Mouse (Mus musculus): ENCODE results near the gene Phf13.
A peak's percentile ranks its signal among the peaks of the same experiment; 100 is the strongest.

The Phf13 gene

GRCm38 (mm10) chr4:151988342-151989109, 7.5 kb downstream of the Phf13 start, which contains the start of gene Thap3:
TSS of gene Thap3 (minus strand) at chr4:151988997.
- peak; percentile 82 to 88 for DNase-seq

DNA sequence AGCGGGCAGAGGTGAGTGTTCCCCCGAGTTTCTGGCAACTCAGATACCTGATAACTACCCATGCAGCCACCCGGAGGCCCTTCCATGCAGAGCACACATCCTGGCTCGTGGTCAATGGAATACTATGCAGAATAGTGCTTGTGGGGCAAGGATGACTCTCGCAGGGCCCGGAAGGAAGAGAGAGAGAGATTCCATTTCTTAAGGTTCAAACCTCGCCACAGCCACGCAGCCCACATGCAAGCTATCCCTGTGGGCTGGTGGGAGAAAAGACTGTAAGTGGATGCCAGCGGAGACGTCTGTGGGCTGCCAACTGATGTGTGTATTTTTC, 8.1 kb downstream of the Phf13 start:
- no peak for DNase-seq

DNA sequence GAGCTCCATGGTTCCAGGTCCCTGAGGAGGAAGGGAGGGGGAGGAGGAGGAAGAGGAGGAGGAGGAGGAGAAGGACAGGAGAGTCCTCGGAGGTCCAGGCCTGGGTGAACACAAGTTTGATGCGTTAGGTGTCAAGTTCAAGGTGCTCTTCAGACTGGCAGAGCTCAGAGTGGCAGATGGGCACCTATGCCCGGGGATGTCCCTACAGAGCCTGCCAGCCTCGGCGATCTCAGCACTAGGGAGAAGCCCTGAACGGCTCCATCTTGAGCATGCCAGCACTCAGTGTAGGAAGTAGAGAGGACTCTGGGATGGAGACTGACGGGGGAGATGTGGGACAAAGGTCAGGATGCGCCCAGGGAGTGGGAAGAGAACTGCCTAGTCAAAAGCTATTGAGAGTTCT, 9.4 kb downstream of the Phf13 start:
- peak in 1 of 2 experiments; percentile 53 for DNase-seq

DNA sequence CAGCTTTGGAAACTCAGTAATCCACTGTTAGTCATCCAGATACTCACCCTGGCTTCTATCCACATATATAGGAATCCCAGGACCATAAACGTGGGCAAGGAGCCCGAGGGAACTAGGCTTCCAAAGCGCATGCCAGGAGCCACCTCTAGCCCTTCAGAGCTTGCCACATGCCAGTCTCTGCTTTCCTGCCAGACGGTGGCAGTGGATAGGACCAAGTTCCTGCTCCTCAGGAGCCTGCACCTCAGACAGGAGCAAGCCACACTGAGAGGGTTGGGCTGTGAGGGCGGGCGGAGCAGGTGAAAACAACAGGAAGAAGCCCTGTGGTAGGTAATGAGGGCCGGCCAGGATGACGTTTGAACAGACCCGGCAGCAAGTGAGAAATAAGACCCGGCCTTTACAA, 10.2 kb downstream of the Phf13 start:
- DNase-seq, result peak; percentile 70 to 80

DNA sequence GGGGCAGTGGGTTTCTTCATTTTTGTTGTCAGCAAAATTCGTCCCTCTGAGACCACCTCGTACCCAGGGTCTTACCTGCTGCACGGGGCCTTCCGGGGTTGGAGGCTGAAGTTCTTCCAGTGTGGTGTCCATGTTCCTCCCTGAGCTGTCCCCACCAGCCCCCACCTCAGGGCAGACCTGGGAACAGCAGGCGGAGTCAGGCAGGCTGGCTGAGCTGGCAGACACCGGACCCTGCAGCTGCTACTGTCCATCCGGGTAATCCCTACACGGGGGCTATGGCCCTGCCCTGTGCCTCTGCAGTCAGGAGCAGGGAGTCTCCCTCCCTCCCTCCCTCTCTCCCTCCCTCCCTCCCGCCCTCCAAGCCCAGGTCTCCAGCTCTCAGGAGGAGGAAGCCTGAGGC, 12.5 kb downstream of the Phf13 start:
- DNase-seq, result no peak

DNA sequence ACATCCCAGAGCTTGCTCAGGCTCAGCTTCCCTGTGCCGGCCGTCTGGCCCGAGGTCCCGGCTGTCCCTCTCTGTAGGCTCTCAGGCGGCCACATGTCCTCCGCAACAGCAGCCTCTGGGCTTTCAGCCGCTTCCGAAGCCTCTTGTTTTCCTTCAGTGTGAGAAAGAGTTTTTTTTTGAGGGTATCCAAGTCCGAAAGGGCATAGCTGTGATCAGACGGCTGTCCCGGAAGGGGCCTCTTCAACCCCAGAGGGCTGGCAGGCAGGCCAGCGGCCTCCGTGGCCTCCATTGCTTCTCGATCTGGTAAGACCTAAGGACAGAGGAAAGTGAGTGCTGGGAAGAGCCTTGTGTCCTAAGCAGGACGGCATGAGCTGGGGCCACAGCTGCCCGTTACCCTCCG, 13.0 kb downstream of the Phf13 start:
- DNase-seq, result no peak

- DNase-seq, result peak; percentile 84 to 90
Measured at GRCm38 (mm10) chr4:151981363-151981762, 14.7 kb downstream of the Phf13 start.

DNA sequence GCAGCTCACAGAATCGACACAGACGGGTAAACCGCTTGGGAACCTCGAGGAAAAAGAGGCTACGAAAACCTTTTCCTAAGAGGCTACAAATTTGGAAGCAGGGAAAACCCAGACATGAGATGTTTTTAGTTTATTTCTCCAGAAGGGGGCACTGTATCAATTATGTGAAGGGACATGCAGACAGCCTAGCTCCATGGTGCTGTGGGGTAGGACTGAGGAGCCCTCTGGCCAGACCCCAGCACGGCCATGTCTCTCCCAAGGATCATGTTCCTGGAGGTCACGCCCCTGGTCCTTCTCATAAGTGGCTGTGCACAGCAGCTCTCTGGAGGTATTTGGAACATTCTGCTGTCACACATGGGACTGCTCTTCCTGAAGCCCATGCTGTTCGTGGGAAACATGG, 15.4 kb downstream of the Phf13 start:
- no peak for DNase-seq

DNA sequence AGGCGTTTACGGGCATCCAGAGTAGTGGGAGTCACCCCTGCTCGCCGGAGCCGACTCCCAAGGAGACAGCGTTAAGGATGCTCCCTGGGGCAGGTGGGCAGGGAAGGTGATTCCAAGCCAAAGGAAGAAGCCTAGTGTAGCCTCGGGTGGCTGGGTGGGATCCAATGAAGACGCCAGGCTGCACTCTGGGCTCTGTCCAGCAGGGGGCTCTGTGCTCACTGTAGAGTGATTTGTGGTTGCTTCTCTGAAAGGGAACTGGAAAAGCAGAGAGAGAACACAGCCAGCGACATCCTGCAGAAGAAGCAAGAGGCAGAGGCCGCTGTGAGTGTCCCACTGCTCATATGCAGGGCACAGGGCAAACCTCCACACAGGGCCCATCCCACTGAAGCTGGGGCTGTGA, 18.3 kb downstream of the Phf13 start:
- DNase-seq, result peak; percentile 84 to 90

- DNase-seq, result no peak
Measured at GRCm38 (mm10) chr4:151975441-151975840, 20.6 kb downstream of the Phf13 start.

DNA sequence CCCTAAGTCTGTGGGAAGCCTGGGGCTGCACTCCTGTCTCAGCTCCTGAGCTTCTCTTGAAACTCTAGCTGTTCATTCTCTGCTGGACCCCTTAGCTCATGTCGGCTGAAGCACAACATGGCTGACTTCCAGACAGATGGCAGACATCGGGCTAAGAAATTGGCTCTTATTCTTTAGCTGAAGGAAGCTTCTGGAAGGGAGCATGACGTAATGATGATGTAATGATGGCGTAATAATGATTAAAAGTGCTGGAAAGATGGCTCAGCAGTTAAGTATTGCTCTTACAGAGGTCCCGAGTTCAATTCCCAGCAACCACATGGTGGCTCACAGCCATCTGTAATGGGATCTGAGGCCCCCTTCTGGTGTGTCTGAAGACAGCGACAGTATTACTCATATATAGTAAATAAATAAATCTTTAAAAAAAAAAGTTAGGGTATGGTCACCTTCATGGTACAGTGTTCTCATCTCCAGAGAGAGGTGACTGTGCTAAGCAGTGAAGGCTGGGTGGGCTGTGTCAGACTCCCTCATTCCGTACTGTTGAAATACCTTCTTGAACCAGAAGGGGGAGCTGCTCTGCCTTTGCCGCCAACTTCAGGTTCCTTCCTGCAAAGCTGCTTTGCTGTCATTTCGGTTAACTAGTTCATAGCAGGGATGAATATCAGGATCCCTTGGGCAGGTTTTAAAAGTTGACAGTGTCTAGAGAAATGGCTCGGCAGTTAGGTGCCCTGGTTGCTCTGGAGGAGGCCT, 23.7 kb downstream of the Phf13 start:
- DNase-seq, result peak in 1 of 2 experiments; percentile 43

DNA sequence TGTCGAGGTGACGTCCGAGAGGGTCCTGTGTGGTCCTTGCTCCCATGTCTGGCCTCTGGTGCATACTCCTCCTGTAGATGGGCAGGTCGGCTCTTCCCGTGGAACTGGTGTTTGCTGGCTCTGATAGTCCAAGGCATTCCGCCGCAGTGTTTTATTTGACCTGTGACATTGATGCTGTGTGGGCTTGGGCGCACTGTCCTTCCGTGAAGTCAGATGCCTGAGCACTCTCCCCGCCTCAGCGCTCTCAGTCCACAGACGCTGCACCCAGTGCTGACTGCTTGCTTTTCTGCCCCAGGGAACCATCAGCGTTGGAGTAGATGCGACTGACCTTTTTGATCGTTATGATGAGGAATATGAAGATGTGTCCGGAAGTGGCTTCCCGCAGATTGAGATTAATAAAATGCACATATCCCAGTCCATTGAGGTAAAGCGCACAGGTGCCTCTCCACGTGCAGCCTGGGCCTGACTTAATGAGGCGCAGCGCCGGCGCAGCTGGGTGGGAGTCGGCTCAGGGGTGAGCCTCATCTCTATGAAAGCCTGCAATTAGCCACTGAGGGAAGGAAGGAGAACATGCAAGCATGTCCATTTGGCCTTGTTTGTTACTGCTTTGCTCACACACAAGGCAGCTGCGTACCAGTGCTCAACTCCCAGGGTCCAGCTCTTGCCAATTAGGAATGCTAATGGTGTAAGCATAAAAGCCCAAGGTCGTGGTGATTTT, 27.7 kb downstream of the Phf13 start:
- no peak for DNase-seq

DNA sequence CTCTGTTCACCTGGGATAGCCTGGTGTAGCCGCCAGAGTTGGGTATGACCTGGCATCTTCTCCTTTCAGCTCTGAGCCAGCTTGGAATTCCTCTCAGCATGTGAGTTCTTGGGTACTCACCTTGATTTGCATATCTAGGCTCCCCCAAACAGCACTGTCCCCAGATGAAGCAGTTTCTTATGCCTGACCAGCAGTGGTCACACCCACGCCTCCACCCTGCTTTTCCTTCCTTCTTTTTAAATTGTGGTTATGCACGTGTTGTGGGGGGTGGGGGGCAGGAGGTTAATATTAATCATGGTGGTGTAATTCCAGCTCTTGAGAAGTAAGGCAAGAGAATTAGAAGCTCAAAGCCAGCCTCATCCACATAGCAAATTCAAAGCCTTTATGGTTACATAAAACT, 33.2 kb downstream of the Phf13 start:
- DNase-seq, result no peak

DNA sequence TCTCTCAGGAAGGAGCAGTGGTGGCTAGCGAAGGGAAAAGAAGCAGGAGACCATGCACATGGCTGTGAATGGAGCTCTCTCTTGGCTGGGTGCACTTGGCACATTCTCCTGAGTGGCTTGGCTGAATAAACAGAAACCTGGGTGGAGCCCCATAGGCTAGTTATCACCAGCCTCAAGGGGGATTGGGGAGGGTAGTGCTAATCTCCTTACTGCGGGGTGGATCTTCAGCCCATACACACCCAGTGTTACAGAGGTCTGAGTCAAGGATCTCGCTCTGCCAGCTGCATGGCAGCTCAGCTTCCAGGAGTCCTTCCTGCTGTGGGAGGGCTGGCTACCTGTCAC, 35.6 kb downstream of the Phf13 start:
- no peak for DNase-seq

DNA sequence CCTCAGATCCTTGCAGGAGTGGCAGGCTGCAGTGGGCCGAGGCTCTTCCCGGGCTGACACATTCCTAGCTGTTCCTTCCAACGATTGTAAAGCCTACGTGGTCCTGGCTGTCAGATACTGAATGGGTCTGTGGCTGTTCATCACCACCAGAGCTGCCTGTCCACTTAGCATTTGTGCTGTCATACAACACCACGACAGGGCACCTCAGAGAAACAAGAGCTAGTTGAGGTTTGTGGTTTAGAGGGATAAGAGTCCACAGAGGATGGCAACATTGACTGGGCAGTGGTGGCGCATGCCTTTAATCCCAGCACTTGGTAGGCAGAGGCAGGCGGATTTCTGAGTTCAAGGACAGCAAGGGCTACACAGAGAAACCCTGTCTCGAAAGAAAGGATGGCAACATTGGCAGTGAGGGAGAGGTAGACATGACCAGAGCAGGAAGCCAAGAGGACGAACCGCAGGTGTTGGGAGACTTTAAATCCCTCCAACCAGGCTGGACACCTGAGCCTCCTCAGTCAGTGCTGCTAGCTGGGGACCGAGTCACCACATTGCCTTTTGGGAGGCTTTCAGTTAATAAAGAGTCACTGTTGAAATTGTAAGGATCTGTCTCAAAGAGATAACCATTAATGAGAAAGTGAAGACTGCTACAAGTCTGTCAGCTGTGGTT, 36.1 kb downstream of the Phf13 start:
- no peak for DNase-seq

DNA sequence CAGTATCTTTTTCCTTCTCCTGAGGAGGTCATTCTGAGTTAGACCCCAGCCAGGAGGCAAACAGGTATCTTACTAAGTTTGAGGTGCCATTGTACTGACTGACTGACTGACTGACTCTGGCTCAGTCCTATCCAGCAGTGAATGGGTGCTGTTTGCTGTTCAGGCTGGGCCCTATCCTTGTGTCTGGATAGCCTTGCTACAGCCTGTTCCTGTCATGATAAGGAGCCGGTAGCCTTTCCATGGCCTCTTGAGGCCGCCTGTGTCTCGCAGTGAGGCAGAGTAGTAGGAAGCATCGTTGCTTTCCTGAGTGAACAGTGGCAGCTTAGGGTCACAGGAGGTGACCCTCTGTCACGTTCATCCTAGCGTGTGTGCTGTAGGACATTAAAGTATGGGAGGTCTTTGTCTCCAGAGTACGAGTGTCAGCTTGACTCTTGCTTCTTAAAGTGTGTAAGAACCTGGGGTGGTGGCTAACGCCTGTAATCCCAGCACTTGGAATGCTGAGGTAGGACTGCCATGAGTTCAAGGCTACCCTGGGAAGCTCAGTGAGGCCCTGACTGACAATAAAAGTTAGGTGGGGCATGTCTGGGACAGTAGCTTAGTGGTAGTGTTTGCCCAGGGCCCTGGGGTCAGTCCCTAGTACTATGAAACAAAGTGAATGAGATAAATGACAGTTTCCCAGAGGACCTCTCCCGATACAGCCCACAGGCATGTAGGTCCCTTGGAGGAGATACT, 38.3 kb downstream of the Phf13 start:
- no peak for DNase-seq

DNA sequence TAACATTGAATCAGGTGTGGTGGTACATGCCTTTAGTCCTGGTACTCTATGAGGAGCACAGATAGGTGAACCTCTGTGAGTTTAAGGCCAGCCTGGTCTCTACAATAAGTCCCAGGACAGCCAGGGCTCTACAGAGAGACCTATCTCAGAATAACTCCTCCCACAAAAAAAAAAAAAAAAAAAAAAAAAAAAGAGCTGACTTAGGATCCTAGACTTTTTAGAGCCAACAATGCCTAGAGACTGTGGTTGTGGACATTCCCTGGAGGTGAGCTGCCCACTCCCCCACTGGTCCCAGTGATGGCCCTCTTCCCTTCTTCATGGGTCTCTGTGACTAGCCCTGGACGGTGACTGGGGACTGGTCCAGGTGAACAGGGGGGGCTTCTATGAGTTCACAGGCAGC, 40.3 kb downstream of the Phf13 start:
- DNase-seq, result no peak

GRCm38 (mm10) chr4:151953209-151953608, 42.8 kb downstream of the Phf13 start:
- no peak for DNase-seq

- DNase-seq, result peak; percentile 37 to 45
Measured at GRCm38 (mm10) chr4:151948497-151949471, 47.3 kb downstream of the Phf13 start.

DNA sequence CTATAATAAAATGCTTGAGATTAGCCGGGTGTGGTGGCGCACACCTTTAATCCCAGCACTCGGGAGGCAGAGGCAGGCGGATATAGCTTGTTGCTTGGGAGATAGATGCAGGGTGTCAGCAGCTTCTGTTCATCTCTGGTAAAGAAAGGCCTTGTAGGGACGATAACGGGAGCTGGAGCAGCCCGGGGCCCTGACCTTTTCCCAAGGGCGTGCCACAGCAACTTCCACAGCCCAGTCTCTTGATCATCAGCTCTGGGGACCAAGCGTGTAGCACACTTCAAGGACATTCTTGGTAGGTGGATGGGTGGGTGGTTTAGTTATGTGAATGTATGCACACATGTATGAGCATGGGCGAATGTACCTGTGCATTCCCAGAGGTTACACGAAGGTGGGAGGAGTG, 49.8 kb downstream of the Phf13 start:
- no peak for DNase-seq
